Mouse (Mus musculus): ENCODE results near the gene Olfr472. TPM values are rescaled to one million over a fixed set of nuclear protein-coding genes. Genes with fewer than 3 reads are reported as not detected.
"Not testable (repeated sequence)": the region's sequence is repeated elsewhere in the genome, so short reads cannot be mapped to it uniquely, and the experiment has no call there.

Gene Olfr472
- total RNA-seq (2021) (not detected), polyA plus RNA-seq (2012; rRNA removed) (not detected in 2 replicates)
- long read RNA-seq = 0 reads

- Histone ChIP-seq H3K79me2 (replicated peaks; ENCODE audit: control insufficient read depth, insufficient read depth, low read length) (no peaks in the 10 kb centered on the region), H3K9ac (ENCODE audit: low read depth, low read length) (no peak within 1 kb of the TSS), H3K27me3 (ENCODE audit: control insufficient read depth, insufficient read depth, low read length) (no peaks in the 10 kb centered on the region), H3K4me1 (ENCODE audit: control insufficient read depth, insufficient read depth, low read length) (no peaks in the 10 kb centered on the region), H3K27ac (no peak within 1 kb of the TSS), H3K36me3 (ENCODE audit: control insufficient read depth, insufficient read depth, low read length) (no peaks in the 10 kb centered on the region), H3K4me3 (no peak within 1 kb of the TSS)
- intact Hi-C loops (cut with DNase I) = no loop called here
- TF ChIP-seq CTCF (IDR thresholded peaks at IDR 0.05) (no peak), EP300 (IDR thresholded peaks at IDR 0.05; ENCODE audit: insufficient read depth, low read depth, low read length) (no peak), POLR2A (IDR thresholded peaks at IDR 0.05; ENCODE audit: insufficient read depth, low read depth, low read length) (no peak)
- DNase-seq = no peak
Measured at GRCm38 (mm10) chr7:107897602-107898001, at the start of gene Olfr472. Gene Olfr472 (plus strand): TSS chr7:107897902.

GRCm38 (mm10) chr7:107930146-107930545, 32.4 kb downstream of the Olfr472 start, which contains the start of gene Olfr473:
Gene Olfr473 (plus strand): TSS chr7:107930446.
- intact Hi-C loops (cut with DNase I) = no loop called here
- DNase-seq = no peak
- H3K79me2 ChIP-seq (replicated peaks; ENCODE audit: control insufficient read depth, insufficient read depth, low read length) = no peaks in the 10 kb centered on the region
- 84% methylated on average over 1 of the region's 1 CpGs for WGBS
- no peaks in the 10 kb centered on the region for H3K36me3 ChIP-seq (ENCODE audit: control insufficient read depth, insufficient read depth, low read length)
- no peaks in the 10 kb centered on the region for H3K27me3 ChIP-seq (ENCODE audit: control insufficient read depth, insufficient read depth, low read length)
- no peaks in the 10 kb centered on the region for H3K4me1 ChIP-seq (ENCODE audit: control insufficient read depth, insufficient read depth, low read length)
- TF ChIP-seq CTCF (IDR thresholded peaks at IDR 0.05) (no peak), EP300 (IDR thresholded peaks at IDR 0.05; ENCODE audit: insufficient read depth, low read depth, low read length) (no peak), POLR2A (IDR thresholded peaks at IDR 0.05; ENCODE audit: insufficient read depth, low read depth, low read length) (no peak)
- H3K4me3 ChIP-seq = no peak within 1 kb of the TSS
- H3K9ac ChIP-seq (ENCODE audit: low read depth, low read length) = no peak within 1 kb of the TSS
- H3K27ac ChIP-seq = no peak within 1 kb of the TSS

GRCm38 (mm10) chr7:107952539-107952938, 54.8 kb downstream of the Olfr472 start:
- H3K36me3 ChIP-seq (ENCODE audit: control insufficient read depth, insufficient read depth, low read length); H3K79me2 ChIP-seq (replicated peaks; ENCODE audit: control insufficient read depth, insufficient read depth, low read length); H3K27me3 ChIP-seq (ENCODE audit: control insufficient read depth, insufficient read depth, low read length); H3K4me3 ChIP-seq; DNase-seq; H3K4me1 ChIP-seq (ENCODE audit: control insufficient read depth, insufficient read depth, low read length); H3K9ac ChIP-seq (ENCODE audit: low read depth, low read length); intact Hi-C loops (cut with DNase I); H3K27ac ChIP-seq: not testable (repeated sequence)
- whole genome bisulfite sequencing = 94% methylated on average over 12 of the region's 12 CpGs

GRCm38 (mm10) chr7:107954343-107954742, 56.6 kb downstream of the Olfr472 start, which contains the start of gene Olfr474:
Gene Olfr474 (plus strand): TSS chr7:107954643.
- no peaks in the 10 kb centered on the region for H3K4me1 ChIP-seq (ENCODE audit: control insufficient read depth, insufficient read depth, low read length)
- intact Hi-C loops (cut with DNase I) = no loop called here
- H3K36me3 ChIP-seq (ENCODE audit: control insufficient read depth, insufficient read depth, low read length) = no peaks in the 10 kb centered on the region
- no peaks in the 10 kb centered on the region for H3K27me3 ChIP-seq (ENCODE audit: control insufficient read depth, insufficient read depth, low read length)
- DNase-seq = no peak
- no peak within 1 kb of the TSS for H3K4me3 ChIP-seq
- H3K9ac ChIP-seq (ENCODE audit: low read depth, low read length) = no peak within 1 kb of the TSS
- no peaks in the 10 kb centered on the region for H3K79me2 ChIP-seq (replicated peaks; ENCODE audit: control insufficient read depth, insufficient read depth, low read length)
- TF ChIP-seq EP300 (IDR thresholded peaks at IDR 0.05; ENCODE audit: insufficient read depth, low read depth, low read length) (no peak), CTCF (IDR thresholded peaks at IDR 0.05) (no peak), POLR2A (IDR thresholded peaks at IDR 0.05; ENCODE audit: insufficient read depth, low read depth, low read length) (no peak)
- 77% methylated on average over 1 of the region's 1 CpGs for WGBS
- H3K27ac ChIP-seq = no peak within 1 kb of the TSS

Other genes starting within 250 kb of the Olfr472 start
- not detected for gene Cyb5r2, start 139.9 kb upstream of the Olfr472 start, total RNA-seq (2021)
- 0.08 TPM in 1 of 2 replicates, not detected in the other for gene Cyb5r2, start 139.9 kb upstream of the Olfr472 start, polyA plus RNA-seq (2012; rRNA removed)
- gene Ovch2, start 96.7 kb upstream of the Olfr472 start, total RNA-seq (2021) = not detected
- gene Ovch2, start 96.7 kb upstream of the Olfr472 start, polyA plus RNA-seq (2012; rRNA removed) = not detected in 2 replicates
- not detected for gene Olfr467, start 85.6 kb upstream of the Olfr472 start, total RNA-seq (2021)
- gene Olfr467, start 85.6 kb upstream of the Olfr472 start, polyA plus RNA-seq (2012; rRNA removed) = not detected in 2 replicates
- gene Olfr469, start 72.4 kb upstream of the Olfr472 start, total RNA-seq (2021) = not detected
- not detected in 2 replicates for gene Olfr469, start 72.4 kb upstream of the Olfr472 start, polyA plus RNA-seq (2012; rRNA removed)
- not detected for gene Olfr470, start 50.4 kb upstream of the Olfr472 start, total RNA-seq (2021)
- gene Olfr470, start 50.4 kb upstream of the Olfr472 start, polyA plus RNA-seq (2012; rRNA removed) = not detected in 2 replicates
- gene Olfr473, start 32.5 kb downstream of the Olfr472 start, total RNA-seq (2021) = not detected
- gene Olfr473, start 32.5 kb downstream of the Olfr472 start, polyA plus RNA-seq (2012; rRNA removed) = not detected in 2 replicates
- not detected for gene Olfr474, start 56.7 kb downstream of the Olfr472 start, total RNA-seq (2021)
- gene Olfr474, start 56.7 kb downstream of the Olfr472 start, polyA plus RNA-seq (2012; rRNA removed) = not detected in 2 replicates
- gene Olfr476, start 66.9 kb downstream of the Olfr472 start, total RNA-seq (2021) = not detected
- gene Olfr476, start 66.9 kb downstream of the Olfr472 start, polyA plus RNA-seq (2012; rRNA removed) = not detected in 2 replicates
- gene Olfr477, start 88.8 kb downstream of the Olfr472 start, total RNA-seq (2021) = not detected
- not detected in 2 replicates for gene Olfr477, start 88.8 kb downstream of the Olfr472 start, polyA plus RNA-seq (2012; rRNA removed)
- not detected for gene Olfr478, start 136.1 kb downstream of the Olfr472 start, total RNA-seq (2021)
- gene Olfr478, start 136.1 kb downstream of the Olfr472 start, polyA plus RNA-seq (2012; rRNA removed) = not detected in 2 replicates
- not detected for gene Olfr479, start 152.8 kb downstream of the Olfr472 start, total RNA-seq (2021)
- gene Olfr479, start 152.8 kb downstream of the Olfr472 start, polyA plus RNA-seq (2012; rRNA removed) = not detected in 2 replicates
- gene Olfr480, start 169.4 kb downstream of the Olfr472 start, total RNA-seq (2021) = not detected
- gene Olfr480, start 169.4 kb downstream of the Olfr472 start, polyA plus RNA-seq (2012; rRNA removed) = not detected in 2 replicates
- gene Olfr481, start 182.0 kb downstream of the Olfr472 start, total RNA-seq (2021) = not detected
- not detected in 2 replicates for gene Olfr481, start 182.0 kb downstream of the Olfr472 start, polyA plus RNA-seq (2012; rRNA removed)
- gene Olfr482, start 199.7 kb downstream of the Olfr472 start, total RNA-seq (2021) = under 1 TPM; 0.68 to 0.91 TPM
- gene Olfr482, start 199.7 kb downstream of the Olfr472 start, polyA plus RNA-seq (2012; rRNA removed) = not detected in 2 replicates
- gene Olfr483, start 202.9 kb downstream of the Olfr472 start, total RNA-seq (2021) = not detected
- gene Olfr483, start 202.9 kb downstream of the Olfr472 start, polyA plus RNA-seq (2012; rRNA removed) = not detected in 2 replicates
- gene Olfr484, start 229.5 kb downstream of the Olfr472 start, total RNA-seq (2021) = not detected
- gene Olfr484, start 229.5 kb downstream of the Olfr472 start, polyA plus RNA-seq (2012; rRNA removed) = not detected in 2 replicates

All from heart, adult 2 months (tissue).